Mouse (Mus musculus): ENCODE data around the gene Rnaset2b. TPM values are rescaled to one million over a fixed set of nuclear protein-coding genes. Genes with fewer than 3 reads are reported as not detected.
"Not testable (repeated sequence)": the region's sequence is repeated elsewhere in the genome, so short reads cannot be mapped to it uniquely, and the experiment has no call there.

Rnaset2b gene
- total and polyA plus RNA-seq, 2 experiments from 2014 or later = 21.9 to 79.6 TPM

- H3K4me3 ChIP-seq (ENCODE audit: low read depth, low read length); DNase-seq (ENCODE audit: low spot score); H3K27me3 ChIP-seq (ENCODE audit: insufficient read depth, low read length); ATAC-seq (ENCODE audit: low FRiP score); H3K4me1 ChIP-seq (ENCODE audit: insufficient read depth, low read length); H3K4me2 ChIP-seq (ENCODE audit: low read depth, low read length, poor library complexity, severe bottlenecking); H3K9me3 ChIP-seq (ENCODE audit: low read length); H3K9ac ChIP-seq (replicated peaks; ENCODE audit: low read length, poor library complexity, severe bottlenecking); H3K27ac ChIP-seq (ENCODE audit: low read depth, low read length); H3K36me3 ChIP-seq (ENCODE audit: insufficient read depth, low read length): not testable (repeated sequence)
- WGBS = 50% methylated on average over 4 of the region's 4 CpGs
Observed at GRCm38 (mm10) chr17:6972836-6973396, 2.5 kb downstream of the Rnaset2b start.

- H3K9me3 ChIP-seq (ENCODE audit: low read length); H3K27me3 ChIP-seq (ENCODE audit: insufficient read depth, low read length); DNase-seq (ENCODE audit: low spot score); H3K4me3 ChIP-seq (ENCODE audit: low read depth, low read length); ATAC-seq (ENCODE audit: low FRiP score); H3K36me3 ChIP-seq (ENCODE audit: insufficient read depth, low read length); H3K4me2 ChIP-seq (ENCODE audit: low read depth, low read length, poor library complexity, severe bottlenecking); H3K4me1 ChIP-seq (ENCODE audit: insufficient read depth, low read length); H3K27ac ChIP-seq (ENCODE audit: low read depth, low read length); H3K9ac ChIP-seq (replicated peaks; ENCODE audit: low read length, poor library complexity, severe bottlenecking): not testable (repeated sequence)
- WGBS = 62% methylated on average over 3 of the region's 3 CpGs
Observed at GRCm38 (mm10) chr17:6974985-6975384, 4.6 kb downstream of the Rnaset2b start.

GRCm38 (mm10) chr17:6978287-6979248, 8.1 kb downstream of the Rnaset2b start, which contains the start of gene Gm49721:
Gene Gm49721, plus strand, starts transcription at chr17:6978904.
- Histone ChIP-seq H3K4me3 (ENCODE audit: low read depth, low read length) (peak within 1 kb of the TSS; percentile 38), H3K4me2 (ENCODE audit: low read depth, low read length, poor library complexity, severe bottlenecking) (peak within 1 kb of the TSS; percentile 54)
- H3K36me3 ChIP-seq (ENCODE audit: insufficient read depth, low read length); H3K9ac ChIP-seq (replicated peaks; ENCODE audit: low read length, poor library complexity, severe bottlenecking); H3K27ac ChIP-seq (ENCODE audit: low read depth, low read length); H3K4me1 ChIP-seq (ENCODE audit: insufficient read depth, low read length); DNase-seq (ENCODE audit: low spot score); H3K9me3 ChIP-seq (ENCODE audit: low read length); H3K27me3 ChIP-seq (ENCODE audit: insufficient read depth, low read length): not testable (repeated sequence)
- peak; percentile 88 for ATAC-seq (ENCODE audit: low FRiP score)
- WGBS = 0% methylated on average over 21 of the region's 68 CpGs

- H3K27ac ChIP-seq (ENCODE audit: low read depth, low read length); ATAC-seq (ENCODE audit: low FRiP score); H3K4me1 ChIP-seq (ENCODE audit: insufficient read depth, low read length); H3K36me3 ChIP-seq (ENCODE audit: insufficient read depth, low read length); H3K27me3 ChIP-seq (ENCODE audit: insufficient read depth, low read length); H3K9ac ChIP-seq (replicated peaks; ENCODE audit: low read length, poor library complexity, severe bottlenecking); H3K9me3 ChIP-seq (ENCODE audit: low read length); DNase-seq (ENCODE audit: low spot score): not testable (repeated sequence)
- WGBS = 14% methylated on average over 5 of the region's 5 CpGs
- peak overlapping the region; percentile 38 for H3K4me3 ChIP-seq (ENCODE audit: low read depth, low read length)
- H3K4me2 ChIP-seq (ENCODE audit: low read depth, low read length, poor library complexity, severe bottlenecking) = peak overlapping the region; percentile 54
Observed at GRCm38 (mm10) chr17:6979380-6979779, 8.9 kb downstream of the Rnaset2b start.

- not testable (repeated sequence) for DNase-seq (ENCODE audit: low spot score); H3K36me3 ChIP-seq (ENCODE audit: insufficient read depth, low read length); ATAC-seq (ENCODE audit: low FRiP score); H3K27ac ChIP-seq (ENCODE audit: low read depth, low read length); H3K4me1 ChIP-seq (ENCODE audit: insufficient read depth, low read length); H3K9me3 ChIP-seq (ENCODE audit: low read length); H3K27me3 ChIP-seq (ENCODE audit: insufficient read depth, low read length); H3K4me3 ChIP-seq (ENCODE audit: low read depth, low read length); H3K4me2 ChIP-seq (ENCODE audit: low read depth, low read length, poor library complexity, severe bottlenecking); H3K9ac ChIP-seq (replicated peaks; ENCODE audit: low read length, poor library complexity, severe bottlenecking)
- WGBS = 94% methylated on average over 5 of the region's 8 CpGs
Observed at GRCm38 (mm10) chr17:6980144-6980543, 9.7 kb downstream of the Rnaset2b start.

- H3K4me3 ChIP-seq (ENCODE audit: low read depth, low read length) = not testable (repeated sequence)
- WGBS = 95% methylated on average over 1 of the region's 1 CpGs
Observed at GRCm38 (mm10) chr17:6986118-6986517, 15.7 kb downstream of the Rnaset2b start.

GRCm38 (mm10) chr17:6995504-6995903, 25.1 kb downstream of the Rnaset2b start:
- H3K27ac ChIP-seq (ENCODE audit: low read depth, low read length); H3K9ac ChIP-seq (replicated peaks; ENCODE audit: low read length, poor library complexity, severe bottlenecking); H3K4me1 ChIP-seq (ENCODE audit: insufficient read depth, low read length); DNase-seq (ENCODE audit: low spot score); H3K36me3 ChIP-seq (ENCODE audit: insufficient read depth, low read length); H3K4me2 ChIP-seq (ENCODE audit: low read depth, low read length, poor library complexity, severe bottlenecking); H3K27me3 ChIP-seq (ENCODE audit: insufficient read depth, low read length); ATAC-seq (ENCODE audit: low FRiP score); H3K9me3 ChIP-seq (ENCODE audit: low read length); H3K4me3 ChIP-seq (ENCODE audit: low read depth, low read length): not testable (repeated sequence)
- WGBS = no CpG with 5 or more reads among the region's 6 CpGs

More at GRCm38 (mm10) chr17:6986118-6986517, 15.7 kb downstream of the Rnaset2b start:
- H3K9ac ChIP-seq (replicated peaks; ENCODE audit: low read length, poor library complexity, severe bottlenecking); H3K4me2 ChIP-seq (ENCODE audit: low read depth, low read length, poor library complexity, severe bottlenecking); DNase-seq (ENCODE audit: low spot score); ATAC-seq (ENCODE audit: low FRiP score); H3K36me3 ChIP-seq (ENCODE audit: insufficient read depth, low read length); H3K9me3 ChIP-seq (ENCODE audit: low read length); H3K27ac ChIP-seq (ENCODE audit: low read depth, low read length); H3K27me3 ChIP-seq (ENCODE audit: insufficient read depth, low read length); H3K4me1 ChIP-seq (ENCODE audit: insufficient read depth, low read length): not testable (repeated sequence)

GRCm38 (mm10) chr17:6996826-6997225, 26.4 kb downstream of the Rnaset2b start:
- not testable (repeated sequence) for H3K4me2 ChIP-seq (ENCODE audit: low read depth, low read length, poor library complexity, severe bottlenecking); H3K4me1 ChIP-seq (ENCODE audit: insufficient read depth, low read length); H3K27ac ChIP-seq (ENCODE audit: low read depth, low read length); H3K4me3 ChIP-seq (ENCODE audit: low read depth, low read length); DNase-seq (ENCODE audit: low spot score); H3K9ac ChIP-seq (replicated peaks; ENCODE audit: low read length, poor library complexity, severe bottlenecking); H3K36me3 ChIP-seq (ENCODE audit: insufficient read depth, low read length); ATAC-seq (ENCODE audit: low FRiP score); H3K9me3 ChIP-seq (ENCODE audit: low read length); H3K27me3 ChIP-seq (ENCODE audit: insufficient read depth, low read length)
- 87% methylated on average over 8 of the region's 8 CpGs for WGBS
